Mouse (Mus musculus): ENCODE measurements at regions not wholly inside any gene's neighbourhood (a gene's known extent, or its start where the extent isn't known, plus 50 kb on each side); places are given as distances from the start of the nearest gene placed in this dataset.
"Not testable (repeated sequence)": the region's sequence is repeated elsewhere in the genome, so short reads cannot be mapped to it uniquely, and the experiment has no call there.

DNA sequence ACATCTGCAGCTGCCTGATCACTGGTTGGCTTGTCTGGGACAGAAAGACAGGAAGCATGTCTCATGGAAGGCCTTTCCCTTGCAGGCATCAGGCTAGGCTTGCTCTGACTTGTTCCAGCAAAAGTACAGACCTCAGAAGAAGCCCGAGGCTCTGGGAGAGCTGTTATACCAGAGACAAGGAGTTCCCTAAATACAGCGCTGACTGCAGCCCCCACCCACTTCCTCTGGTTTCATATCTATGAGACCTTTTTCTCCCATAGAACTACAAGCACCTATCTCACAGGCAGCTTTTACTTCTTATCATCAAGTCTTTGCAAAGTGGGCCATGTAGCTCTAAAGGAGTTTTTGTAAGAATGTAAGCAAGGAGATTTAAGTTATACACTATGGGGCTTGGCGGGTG is 312.2 kb upstream of the Vmn1r3 start:
- not testable (repeated sequence) for DNase-seq (ENCODE audit: low read depth)

DNA sequence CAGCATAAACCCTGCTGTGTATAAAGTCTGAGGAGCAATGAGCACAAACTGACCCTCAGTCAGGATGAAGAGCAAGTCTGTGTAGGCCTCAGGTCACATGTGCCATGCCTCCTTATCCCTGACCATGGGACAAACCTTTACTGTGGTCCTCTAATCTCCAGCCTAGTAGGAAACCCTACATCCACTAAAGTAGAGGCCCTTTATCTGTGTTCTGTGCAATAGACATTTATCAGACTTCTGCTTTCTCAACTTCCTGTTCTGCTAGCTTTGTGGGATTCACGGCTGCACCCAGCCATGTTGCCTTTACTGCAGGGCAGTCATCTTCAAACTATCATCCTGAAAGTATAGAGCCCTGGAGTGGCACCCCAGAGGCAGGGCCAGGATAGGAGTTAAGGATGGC is 310.8 kb upstream of the Vmn1r3 start:
- DNase-seq (ENCODE audit: low read depth): not testable (repeated sequence)

DNA sequence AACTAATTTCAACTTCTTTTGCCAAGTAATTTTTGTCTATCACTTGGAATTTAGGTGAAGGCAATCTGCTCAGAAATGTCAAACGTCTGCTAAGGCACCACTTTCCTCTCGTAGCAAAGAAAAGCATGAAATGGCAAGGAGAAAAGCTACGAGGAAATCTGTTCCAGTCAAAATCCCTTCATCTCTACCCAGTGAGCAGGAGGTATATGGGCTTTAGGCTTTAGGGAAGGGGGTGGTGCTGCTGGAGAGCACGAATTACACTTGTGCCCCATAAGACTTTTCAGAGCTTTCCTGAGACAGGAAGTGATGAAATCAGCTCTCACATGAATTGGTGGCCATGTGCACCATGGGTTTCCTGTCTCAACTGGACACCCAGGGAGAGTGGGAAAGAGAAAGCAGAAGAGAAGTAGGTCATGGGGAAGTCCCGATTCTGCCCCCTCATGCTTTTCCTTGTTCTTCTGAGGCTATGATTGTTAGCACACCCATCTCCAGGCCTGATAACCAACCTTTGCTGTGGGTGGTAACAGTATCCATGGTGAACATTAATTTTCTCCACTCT is 309.0 kb upstream of the Vmn1r3 start:
- DNase-seq (ENCODE audit: low read depth): not testable (repeated sequence)

DNA sequence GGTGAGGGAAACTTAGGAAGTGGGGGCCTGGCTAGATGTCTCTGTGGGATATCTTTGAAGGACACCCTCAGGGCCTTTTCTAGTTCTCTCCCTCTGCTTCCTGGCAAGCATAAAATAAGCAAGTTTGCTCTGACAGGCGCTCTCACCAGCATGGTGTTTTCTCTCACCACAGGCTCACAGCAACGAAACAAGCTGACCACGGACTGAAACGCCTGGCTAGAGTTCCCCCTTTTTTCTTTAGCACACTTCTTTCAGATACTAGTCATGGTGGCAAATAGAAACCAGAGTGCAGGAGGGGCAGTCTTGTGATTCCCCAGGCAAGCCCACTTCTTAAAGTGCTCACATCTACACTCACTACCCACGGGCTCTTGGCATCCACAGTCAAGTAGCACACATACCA is 305.7 kb upstream of the Vmn1r3 start:
- DNase-seq (ENCODE audit: low read depth): not testable (repeated sequence)

DNA sequence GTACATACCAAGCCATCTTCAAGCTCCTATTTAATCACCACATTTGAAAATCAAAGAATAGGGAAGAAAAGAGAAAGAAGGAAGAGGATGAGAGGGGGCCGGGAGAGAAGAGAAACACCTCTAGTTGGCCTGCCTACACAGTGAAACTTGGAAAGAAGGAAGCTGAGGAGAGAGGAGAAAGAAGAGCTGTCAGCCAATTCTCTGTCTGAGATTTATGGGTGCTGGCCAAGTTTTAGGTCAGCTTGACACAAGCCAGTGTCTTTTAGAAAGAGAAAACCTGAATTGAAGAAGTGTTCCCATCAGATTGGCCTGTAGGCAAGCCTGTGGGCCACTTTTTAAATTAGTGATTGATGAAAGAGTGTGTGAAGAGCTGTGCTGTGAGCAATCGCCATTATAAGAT is 296.9 kb upstream of the Vmn1r3 start:
- no peak for DNase-seq (ENCODE audit: low read depth)

DNA sequence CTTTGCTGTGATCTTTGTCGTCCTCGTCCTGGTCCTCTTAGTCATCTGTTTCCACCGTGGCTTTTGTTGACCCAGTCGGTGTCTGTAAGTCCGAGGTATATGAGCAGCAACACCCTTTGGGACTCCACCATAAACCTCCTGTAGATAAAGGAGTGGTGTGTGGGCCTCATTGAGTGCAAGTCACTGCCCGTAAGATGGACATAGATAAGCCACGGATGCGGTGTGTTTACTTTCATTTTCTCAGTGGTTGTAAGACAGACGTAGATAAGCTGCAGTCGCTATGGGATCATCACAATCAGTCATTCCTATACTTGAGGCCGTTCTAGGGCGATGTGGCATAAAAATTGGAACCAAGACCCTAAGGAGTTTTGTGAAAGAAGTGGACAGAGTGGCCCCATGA is 271.6 kb upstream of the Vmn1r3 start:
- DNase-seq (ENCODE audit: low read depth): no peak

DNA sequence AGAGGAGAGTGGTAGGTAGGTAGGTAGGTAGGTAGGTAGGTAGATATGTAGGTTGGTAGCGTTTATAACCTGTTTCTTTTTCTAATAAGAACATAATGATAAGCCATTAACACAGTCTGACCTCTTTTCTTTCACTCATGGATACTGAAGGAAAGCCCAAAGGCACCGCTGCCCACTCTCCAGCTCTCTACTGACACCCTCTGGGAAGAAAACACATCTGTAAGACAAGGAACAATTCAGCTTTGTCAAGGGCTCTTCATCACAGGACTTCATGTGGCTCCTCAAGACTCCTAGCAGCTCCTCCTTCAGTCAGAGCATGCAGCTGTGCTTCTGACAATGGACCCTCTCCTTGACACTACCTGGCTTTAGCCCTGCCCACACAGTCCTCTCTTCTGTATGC is 252.2 kb upstream of the Vmn1r3 start:
- not testable (repeated sequence) for DNase-seq (ENCODE audit: low read depth)

DNA sequence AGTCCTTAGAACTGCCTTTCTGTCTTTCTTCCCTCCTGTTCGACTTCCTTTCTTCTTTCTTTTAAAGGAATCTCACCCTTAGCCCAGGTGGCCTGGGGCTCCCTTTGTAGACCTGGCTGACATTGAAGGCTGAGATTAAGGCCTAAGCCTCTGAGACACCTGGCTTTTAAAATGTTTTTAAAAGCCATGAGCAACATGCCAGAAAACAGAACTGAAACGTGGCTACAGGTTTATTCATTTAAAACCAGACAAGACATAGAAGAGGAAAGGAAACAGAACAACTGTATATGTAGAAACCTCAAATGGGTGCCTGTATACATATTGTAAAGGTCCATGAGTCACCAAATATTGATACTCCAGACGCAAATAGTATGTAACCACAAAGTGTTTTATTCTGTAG is 242.8 kb upstream of the Vmn1r3 start:
- DNase-seq (ENCODE audit: low read depth): no peak

DNA sequence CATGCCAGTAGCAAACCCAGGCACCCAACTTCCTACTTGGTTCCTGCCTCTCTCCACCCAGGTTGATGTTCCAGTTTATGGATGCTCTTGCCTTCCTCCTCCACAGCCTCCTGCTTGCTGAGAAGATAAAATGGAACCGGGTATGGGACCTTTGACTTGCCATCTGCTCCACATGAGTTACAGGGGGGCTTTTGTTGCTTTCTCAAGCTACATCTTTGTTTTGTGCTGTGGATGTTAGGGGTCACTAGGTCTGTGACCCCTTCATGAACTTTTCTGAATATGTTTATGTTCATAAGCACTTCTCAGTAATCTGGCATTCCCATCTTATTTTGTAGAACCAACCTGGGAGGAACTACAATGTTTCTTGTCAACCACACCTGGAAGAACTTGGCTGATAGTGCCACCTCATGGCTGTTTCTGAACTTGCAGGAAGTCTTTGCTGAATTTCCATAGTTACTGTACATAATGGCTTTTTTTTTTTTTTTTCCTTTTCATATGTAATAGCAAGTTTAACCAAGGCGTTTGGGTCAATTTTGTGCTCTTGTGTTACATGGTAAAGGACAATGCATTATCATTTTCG is 234.9 kb upstream of the Vmn1r3 start:
- peak; percentile 44 for DNase-seq (ENCODE audit: low read depth)

DNA sequence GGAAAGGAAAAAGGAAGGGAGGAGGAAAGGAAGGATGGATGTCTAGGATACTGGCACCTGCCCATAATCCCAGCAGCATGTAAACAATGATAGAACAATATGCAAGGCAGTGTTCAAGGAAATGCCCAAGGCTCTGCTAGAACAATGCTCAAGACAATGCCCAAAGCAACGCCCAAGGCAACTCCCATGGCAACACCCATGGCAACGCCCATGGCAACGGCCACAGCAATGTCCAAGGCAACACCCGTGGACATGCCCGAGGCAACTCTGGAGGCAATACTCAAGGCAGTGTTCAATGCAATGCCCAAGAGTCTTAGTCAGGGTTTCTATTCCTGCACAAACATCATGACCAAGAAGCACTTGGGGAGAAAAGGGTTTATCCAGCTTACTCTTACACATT is 231.5 kb upstream of the Vmn1r3 start:
- no peak for DNase-seq (ENCODE audit: low read depth)

DNA sequence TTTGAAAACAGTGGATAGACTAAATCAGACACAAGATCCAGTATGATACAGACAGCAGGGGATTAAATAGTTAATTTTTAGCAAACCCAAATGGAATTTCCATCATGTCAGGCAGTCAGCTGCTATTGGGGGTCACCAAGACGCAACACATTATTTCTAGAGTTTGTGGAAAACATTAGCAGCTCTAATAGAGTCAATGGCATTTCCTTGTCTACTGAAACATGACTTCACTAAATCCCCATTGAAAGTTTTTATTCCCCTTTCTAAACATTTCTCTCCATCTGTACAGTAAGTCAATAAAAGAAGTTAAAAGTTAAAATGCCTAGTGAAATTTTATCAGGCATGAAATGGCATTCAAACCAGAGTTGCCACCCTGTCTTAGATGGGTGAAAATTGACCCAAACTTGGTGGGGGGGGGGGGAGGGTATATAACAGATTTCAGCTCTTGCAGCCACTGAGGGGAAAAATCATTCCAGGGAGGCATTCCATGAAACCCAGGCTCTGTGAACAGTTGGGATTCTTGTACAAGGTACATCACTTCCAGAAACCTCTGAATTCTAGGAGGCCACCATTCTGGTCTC is 229.4 kb upstream of the Vmn1r3 start:
- DNase-seq (ENCODE audit: low read depth): not testable (repeated sequence)

DNA sequence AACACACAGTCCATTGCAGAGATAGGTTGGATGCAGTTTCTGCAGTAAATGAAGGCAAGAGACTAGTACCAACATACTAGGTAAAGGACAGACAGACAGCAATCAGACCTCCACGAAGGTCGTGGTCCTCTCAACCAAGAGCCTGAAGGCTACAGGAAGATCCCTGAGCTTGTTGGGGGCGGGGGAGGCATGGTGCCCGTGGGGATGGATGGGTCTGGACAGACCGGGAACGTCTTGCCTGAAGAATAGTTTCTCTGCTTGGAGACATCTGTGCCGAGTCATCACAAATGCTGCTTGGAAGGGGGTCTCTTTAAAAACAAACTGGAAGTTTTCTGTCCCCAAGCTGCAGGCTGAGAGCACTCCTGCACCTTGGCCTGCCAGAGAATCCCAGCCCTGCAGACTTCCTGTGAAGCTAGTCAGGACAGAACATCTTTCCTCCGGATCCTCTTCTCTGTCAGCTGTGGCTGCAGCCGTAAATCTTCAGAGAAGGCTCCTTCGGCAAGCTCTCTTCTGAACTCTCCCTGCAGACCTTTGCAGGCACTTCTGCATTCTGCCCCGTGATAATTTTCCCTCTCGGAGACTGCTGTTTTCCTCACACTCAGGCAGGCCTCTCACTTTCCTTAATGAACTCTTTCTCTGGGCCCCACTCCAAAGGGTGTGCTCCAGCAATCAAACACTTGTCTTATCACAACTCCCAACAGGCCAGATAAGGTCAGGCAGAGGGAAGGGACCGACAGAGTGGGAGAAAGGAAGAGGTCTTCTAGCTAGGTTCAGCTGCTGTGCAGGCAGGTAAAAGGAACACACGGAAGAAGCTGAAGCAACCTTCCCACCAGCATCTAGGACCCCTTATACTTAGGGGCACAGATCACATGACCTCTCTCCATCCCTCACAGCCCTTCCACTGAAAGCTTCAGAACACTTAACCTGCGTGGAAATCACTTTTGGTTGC is 228.6 kb upstream of the Vmn1r3 start:
- DNase-seq (ENCODE audit: low read depth): no peak

DNA sequence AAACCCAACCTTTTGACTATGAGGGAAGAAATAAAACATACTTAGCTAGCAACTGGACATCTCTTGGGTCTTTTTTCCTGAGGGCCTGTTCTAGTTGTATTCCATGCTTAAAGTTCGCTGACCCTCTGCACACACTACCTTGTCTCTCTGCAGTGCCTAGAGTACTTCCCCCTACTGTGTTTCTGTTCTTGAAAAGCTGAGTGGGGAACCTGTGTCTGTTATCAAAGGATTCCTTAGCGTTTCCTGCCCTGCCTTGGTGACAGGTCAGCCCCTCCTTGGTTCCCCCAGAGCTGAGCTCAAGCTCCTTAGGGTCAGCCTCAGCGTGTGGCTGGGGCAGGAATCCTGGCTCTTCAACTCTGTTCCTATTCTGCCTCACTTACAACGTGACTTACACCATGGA is 227.2 kb upstream of the Vmn1r3 start:
- DNase-seq (ENCODE audit: low read depth): not testable (repeated sequence)

DNA sequence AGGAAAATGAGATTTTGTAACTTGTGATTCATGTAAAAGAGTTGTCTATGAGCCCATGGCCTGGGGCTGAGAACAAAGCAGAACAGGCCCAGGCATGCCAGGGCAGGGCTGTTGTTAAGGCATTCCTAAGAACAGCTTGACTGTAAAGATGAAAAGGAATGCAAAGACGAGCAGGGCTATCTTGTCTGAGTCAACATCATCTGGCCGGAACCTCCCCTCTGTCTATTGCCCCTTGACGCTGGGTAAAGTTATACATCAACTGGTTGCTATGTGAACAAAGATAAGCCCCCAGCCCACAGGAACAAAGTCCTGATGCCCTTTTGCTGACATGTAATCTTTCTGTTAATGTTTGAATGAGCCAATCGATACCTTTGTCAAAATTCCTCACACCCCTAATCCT is 217.7 kb upstream of the Vmn1r3 start:
- not testable (repeated sequence) for DNase-seq (ENCODE audit: low read depth)

DNA sequence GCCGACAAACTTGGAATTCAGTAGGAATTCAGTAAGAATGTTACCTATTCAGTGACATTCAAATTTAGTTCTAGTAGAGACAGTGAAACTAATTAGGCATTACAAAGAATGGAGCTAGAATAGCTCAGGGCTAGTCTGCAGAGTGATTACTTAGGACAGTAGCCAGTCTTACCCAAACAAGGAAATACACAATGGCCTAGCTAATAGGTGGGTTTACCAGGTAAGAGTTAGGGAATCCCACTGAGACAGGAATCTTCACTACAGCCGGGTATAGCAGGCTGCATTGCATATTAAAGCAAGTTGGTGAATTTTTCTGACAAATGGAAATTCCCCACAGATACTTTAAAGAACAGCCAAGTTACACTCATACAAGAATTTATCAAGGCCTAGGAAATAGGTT is 216.6 kb upstream of the Vmn1r3 start:
- not testable (repeated sequence) for DNase-seq (ENCODE audit: low read depth)

DNA sequence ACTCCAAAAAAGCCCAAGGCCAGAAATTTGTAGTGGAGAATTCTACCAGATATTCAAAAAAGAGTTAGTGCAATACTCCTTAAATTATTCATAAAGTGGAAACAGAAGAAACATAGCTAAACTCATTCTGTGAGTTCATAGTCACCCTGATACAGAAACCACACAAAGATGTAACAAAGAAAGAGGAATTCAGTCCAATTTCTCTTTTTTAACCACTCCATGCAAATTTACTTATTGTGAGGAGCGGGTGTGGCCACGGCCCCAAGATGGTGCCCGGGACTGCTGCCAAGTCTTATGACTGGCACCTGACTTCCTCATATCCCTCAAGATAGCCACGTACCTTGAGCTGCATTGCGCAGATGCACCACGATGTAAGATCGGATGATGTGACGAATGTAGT is 206.4 kb upstream of the Vmn1r3 start:
- DNase-seq (ENCODE audit: low read depth): not testable (repeated sequence)

DNA sequence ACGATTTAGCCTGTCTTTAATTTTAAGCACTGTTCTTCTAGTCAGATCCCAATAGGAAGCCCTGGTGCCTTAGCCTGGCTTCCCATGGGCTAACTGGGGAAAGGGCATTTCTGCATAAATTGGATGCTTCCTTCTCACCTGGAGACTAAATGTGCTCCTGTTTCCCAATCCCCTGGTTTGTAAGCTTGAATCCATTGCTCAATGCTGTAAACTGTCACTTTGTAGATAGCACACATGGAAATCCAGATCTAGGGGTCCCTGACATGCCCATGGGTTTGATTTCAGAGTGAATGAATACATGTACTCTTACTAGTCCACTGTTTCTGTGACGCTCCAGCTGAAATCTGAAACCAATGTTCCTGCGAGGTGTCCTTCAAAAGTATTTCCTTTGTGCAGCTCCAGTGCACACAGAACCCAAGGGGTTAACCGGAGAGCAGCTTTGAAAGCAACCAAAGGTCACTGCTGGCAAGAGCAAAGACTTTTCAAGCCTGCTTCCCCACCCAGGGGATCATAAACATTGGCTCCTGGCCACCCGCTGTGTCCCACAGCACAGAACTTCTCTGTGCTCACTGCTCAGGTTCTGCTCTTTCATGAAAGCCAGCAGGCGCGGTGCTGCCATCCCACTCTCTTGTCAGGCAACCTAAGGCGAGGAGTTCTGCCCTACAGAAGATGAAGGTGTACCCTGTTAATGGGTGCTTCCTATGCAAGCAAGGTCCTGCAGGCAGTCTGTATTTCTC is 188.0 kb upstream of the Vmn1r3 start:
- DNase-seq (ENCODE audit: low read depth): not testable (repeated sequence)

DNA sequence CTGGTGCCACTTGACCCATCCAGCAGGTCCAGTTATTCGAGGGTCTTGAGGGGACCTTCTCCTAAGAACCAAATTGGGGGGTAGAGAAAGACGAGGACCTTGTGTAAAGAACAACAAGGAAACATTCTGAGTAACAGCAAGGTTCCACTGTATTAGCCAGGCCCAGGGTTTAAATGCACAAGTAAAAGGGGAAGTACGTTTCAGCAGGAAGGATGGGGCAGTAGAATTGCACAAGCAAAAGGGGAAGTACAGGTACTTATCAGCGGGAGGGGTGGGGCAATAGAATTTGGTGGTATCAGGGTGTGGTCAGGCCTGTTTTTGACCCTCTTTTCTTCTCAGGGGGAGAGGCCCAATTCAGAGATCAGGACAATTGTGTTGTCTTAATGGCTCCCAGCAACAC is 182.9 kb upstream of the Vmn1r3 start:
- not testable (repeated sequence) for DNase-seq (ENCODE audit: low read depth)

DNA sequence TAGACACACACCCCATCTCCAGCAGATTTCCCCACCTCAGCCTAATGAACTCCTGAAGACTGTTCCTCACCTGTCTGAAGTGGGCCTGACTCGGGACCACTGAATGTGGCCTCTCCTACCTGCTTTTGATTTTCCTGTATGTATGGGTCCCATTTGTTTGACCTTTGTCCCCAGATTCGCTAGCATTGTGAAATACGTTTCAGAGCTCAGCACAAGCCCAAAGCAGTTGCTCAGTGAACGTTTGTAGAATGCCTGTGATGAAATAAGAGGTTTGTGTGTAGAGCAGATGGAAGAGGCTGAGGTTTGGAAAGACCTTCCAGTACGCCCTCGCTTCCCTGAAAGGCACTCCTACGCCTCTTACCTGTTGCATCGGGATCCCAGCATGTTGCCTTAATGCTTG is 158.3 kb upstream of the Vmn1r3 start:
- DNase-seq (ENCODE audit: low read depth): not testable (repeated sequence)

DNA sequence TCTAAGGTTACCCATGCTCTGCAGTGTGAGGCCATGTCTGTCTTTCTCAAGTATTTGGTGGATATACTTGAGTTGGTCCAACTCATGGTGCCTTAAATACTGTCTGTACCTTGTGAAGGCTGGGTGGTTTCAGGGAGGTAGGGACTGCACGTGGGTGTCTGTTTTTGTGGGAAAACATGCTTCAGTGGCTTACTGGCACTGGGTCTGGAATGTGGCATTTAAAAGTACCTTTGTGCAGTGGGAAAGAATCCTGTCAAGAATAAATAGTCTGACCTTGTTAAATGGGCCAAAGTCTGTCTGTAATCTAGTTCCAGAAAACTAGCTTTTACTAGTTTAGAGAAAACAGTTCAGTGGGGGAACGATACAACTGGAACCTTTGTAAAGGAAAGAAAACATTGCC is 157.5 kb upstream of the Vmn1r3 start:
- not testable (repeated sequence) for DNase-seq (ENCODE audit: low read depth)

DNA sequence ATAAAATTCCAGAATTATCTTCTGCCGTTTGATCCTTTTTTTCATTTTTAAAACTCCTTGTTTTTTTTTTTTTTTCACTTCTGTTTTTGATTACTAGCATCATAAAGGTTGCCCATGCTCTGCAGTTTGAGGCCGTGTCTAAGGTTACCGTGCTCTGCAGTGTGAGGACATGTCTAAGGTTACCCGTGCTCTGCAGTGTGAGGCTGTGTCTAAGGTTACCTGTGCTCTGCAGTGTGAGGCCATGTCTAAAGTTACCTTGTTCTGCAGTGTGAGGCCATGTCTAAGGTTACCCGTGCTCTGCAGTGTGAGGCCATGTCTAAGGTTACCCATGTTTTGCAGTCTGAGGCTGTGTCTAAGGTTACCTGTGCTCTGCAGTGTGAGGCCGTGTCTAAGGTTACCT is 157.0 kb upstream of the Vmn1r3 start:
- not testable (repeated sequence) for DNase-seq (ENCODE audit: low read depth)

All from NIH3T3 (cell line).